Mouse (Mus musculus): ENCODE results near the gene Abca4. TPM values are rescaled to one million over a fixed set of nuclear protein-coding genes. Genes with fewer than 3 reads are reported as not detected.

Gene Abca4
- total RNA-seq, 1 experiment from 2014 or later = 2.1 TPM

GRCm38 (mm10) chr3:122173526-122174150 is 129.4 kb downstream of the Abca4 start:
- DNase-seq = no peak

- DNase-seq = no peak
These were observed 131.8 kb downstream of the Abca4 start for GRCm38 (mm10) chr3:122176018-122176417.

GRCm38 (mm10) chr3:122176706-122177390 is 132.6 kb downstream of the Abca4 start:
- peak; percentile 33 for DNase-seq

- peak; percentile 42 for DNase-seq
These were observed 139.9 kb downstream of the Abca4 start for GRCm38 (mm10) chr3:122184109-122184508.

GRCm38 (mm10) chr3:122186975-122187374 is 142.7 kb downstream of the Abca4 start:
- DNase-seq = no peak

GRCm38 (mm10) chr3:122196621-122197298 is 152.5 kb downstream of the Abca4 start:
- no peak for DNase-seq

- no peak for DNase-seq
These were observed 154.3 kb downstream of the Abca4 start for GRCm38 (mm10) chr3:122198532-122198931.

GRCm38 (mm10) chr3:122198966-122199381 is 154.7 kb downstream of the Abca4 start:
- DNase-seq = no peak

GRCm38 (mm10) chr3:122199600-122199999 is 155.4 kb downstream of the Abca4 start:
- no peak for DNase-seq

- no peak for DNase-seq
These were observed 155.8 kb downstream of the Abca4 start for GRCm38 (mm10) chr3:122200017-122200416.

- DNase-seq = no peak
These were observed 156.2 kb downstream of the Abca4 start for GRCm38 (mm10) chr3:122200447-122200846.

GRCm38 (mm10) chr3:122202307-122202732 is 158.1 kb downstream of the Abca4 start:
- no peak for DNase-seq

GRCm38 (mm10) chr3:122203675-122204329 is 159.6 kb downstream of the Abca4 start:
- no peak for DNase-seq

GRCm38 (mm10) chr3:122205753-122206152 is 161.5 kb downstream of the Abca4 start:
- no peak for DNase-seq

- peak; percentile 44 for DNase-seq
These were observed 162.2 kb downstream of the Abca4 start for GRCm38 (mm10) chr3:122206279-122207070.

- no peak for DNase-seq
These were observed 163.5 kb downstream of the Abca4 start for GRCm38 (mm10) chr3:122207766-122208165.

- DNase-seq = no peak
These were observed 164.3 kb downstream of the Abca4 start for GRCm38 (mm10) chr3:122208296-122209225.

- no peak for DNase-seq
These were observed 165.3 kb downstream of the Abca4 start for GRCm38 (mm10) chr3:122209511-122209910.

GRCm38 (mm10) chr3:122210434-122210833 is 166.2 kb downstream of the Abca4 start:
- DNase-seq = no peak

GRCm38 (mm10) chr3:122210846-122211245 is 166.6 kb downstream of the Abca4 start:
- DNase-seq = no peak

Data from adrenal gland, postnatal 25 days (tissue).